Mouse (Mus musculus) R1 (cell line): ENCODE data around the gene Gm20388.

Source experiments
- DNase-seq: peaks from one replicate; pipeline ENCODE4 v3.0.0-alpha.2; 2018; ENCODE audit warnings: low read depth, low spot score

The Gm20388 gene

DNA sequence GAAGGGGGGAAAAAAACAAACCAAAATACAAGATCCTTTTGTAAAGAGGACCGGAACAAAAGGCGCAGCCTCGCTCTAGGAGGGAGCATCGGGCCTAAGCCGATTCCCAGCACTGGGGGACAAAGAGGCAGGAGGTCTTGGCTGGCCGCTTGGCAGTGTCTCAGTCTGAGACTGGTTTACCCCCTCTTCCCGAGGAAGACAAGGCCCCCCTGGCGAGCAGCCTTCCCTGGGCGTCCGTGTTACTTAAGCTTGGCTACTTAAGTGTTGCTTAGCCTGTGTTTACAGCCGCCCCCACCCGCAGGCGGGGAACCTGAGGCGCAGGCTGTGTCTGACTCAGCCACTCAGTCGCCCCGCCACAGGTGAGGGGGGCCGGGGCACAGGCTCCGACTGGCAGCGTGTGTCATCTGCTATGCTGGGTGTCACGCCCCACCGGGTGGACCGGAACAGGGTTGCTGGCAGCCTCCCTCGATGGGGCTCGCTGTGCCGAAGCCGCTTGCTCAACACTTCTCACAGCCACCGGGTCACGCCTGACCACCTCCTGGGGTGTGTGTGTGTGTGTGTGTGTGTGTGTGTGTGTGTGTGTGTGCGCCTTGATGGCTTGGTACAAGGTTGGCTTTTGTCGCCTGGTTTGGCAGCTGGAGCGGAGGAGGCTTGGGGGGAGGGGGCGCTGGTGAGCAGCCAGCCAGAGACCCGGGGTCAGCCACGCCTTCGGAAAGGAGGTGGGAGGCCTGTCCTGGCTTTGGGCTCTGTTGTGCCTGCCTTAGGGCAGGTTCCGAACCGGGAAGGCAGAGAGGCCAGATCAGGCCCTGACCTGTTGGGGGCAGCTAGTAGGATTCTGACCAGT lies 628.0 kb downstream of the Gm20388 start:
- DNase-seq = peak; percentile 72

DNA sequence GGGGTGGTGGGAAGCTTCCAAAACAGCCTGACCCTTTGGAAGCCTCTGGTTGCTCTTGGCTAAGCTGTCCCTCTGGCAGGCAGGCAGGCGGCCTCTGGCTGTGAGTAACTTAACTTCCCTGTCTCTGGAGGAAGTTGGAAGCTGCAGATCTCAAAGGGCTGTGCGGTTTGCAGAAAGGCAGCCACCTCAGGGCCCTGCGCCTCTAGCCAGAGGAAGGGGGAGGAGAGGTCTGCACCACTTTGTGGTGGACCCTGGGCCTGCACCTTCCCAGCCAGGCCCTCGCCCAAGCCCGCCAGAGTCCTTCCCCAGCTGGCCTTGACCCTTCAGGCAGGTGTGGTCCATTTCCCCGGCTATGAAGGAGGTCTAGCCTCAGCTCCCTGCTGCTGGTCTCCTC lies 628.7 kb downstream of the Gm20388 start:
- no peak for DNase-seq

DNA sequence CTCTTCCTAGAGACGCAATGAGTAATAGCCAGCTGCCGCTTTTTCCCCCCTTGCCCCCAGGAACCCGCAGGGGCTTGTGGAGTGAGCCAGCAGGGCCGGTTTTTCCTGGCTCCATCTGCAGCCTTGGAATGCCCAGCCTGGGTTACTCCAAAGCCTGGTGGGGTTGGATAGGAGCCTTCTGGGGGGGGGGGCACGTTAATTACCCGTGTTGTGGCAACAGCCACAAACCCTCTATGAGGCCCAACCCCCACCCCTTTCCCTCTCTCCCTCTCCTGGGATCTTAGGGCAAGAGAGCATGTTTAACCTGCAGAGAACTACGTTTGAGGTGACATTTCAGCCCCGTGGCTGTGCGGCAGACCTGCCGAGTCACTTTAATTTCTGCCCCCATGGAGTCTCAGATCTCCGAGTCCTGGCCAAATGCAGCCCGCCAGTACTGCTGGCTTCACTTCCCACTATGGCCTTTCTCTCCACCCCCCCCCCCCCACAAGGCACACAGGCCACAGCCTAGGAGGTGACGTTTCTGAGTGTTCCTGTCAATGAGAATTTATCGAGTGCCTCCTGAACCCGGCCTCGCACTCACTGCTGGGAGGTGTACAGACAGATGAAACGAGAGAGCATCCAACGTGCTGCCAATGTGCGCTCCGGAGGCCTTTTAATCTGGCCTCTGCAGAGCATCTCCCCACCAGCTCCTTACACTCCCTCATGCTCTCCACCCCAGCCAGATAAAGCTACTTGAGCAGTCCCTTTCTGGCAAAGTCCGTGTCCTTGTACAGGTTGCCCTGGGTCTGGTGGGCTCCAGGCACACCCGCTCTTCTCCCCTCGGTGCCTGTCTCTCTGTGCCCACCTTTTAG lies 629.4 kb downstream of the Gm20388 start:
- no peak for DNase-seq

DNA sequence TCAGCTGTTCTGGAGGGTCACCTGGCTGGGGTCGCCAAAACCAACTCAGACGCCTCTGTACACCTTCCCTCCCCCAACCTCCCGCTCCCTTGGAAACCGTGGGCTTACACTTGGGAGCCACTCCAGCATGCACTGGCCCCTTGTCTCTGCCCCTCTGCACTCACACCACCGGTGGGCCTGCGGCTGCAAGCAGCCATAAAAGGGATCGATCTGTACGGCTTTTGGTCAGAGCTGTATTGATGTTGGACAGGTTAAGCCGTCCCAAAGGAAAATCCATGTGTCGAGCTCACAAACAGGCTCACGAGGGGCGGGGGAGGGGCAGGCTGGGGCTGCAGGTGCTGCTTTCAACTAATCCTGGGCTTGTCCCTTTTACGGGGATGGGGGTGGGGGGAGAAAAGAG lies 632.4 kb downstream of the Gm20388 start:
- no peak for DNase-seq

DNA sequence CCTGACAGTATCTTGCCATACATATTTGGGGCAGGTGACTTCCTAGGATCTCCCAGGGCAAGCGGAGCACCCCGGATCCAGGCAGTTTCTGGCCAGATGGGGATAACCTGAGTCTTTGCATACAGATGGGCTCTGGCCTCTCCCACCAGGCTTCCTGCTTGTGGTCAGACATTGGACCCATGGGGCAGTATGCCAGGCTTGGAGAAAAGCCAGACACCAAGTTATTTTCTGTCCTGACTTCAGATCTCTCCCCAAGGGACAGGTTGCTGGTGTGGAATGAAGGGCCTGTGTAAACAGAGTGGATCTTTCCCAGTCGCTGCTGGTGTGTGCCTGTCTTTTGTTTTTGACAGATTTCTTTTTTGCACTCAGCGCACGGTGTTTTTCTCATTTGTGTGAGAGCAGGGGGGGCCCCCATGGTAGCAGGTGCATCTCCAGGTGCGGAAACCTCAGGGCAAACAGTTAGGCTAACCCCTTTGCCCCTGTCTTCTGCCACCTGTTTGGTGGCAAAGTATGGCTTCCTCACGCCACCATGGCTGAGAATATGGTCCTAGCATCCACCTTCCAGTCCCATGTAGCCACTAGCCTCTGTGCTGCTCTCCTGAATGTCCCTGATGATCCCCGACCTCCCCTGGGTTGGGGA lies 632.9 kb downstream of the Gm20388 start:
- no peak for DNase-seq

GRCm38 (mm10) chr8:120544155-120544554 lies 633.5 kb downstream of the Gm20388 start:
- no peak for DNase-seq

- DNase-seq = no peak
Measured at GRCm38 (mm10) chr8:120547562-120547961, 636.9 kb downstream of the Gm20388 start.

DNA sequence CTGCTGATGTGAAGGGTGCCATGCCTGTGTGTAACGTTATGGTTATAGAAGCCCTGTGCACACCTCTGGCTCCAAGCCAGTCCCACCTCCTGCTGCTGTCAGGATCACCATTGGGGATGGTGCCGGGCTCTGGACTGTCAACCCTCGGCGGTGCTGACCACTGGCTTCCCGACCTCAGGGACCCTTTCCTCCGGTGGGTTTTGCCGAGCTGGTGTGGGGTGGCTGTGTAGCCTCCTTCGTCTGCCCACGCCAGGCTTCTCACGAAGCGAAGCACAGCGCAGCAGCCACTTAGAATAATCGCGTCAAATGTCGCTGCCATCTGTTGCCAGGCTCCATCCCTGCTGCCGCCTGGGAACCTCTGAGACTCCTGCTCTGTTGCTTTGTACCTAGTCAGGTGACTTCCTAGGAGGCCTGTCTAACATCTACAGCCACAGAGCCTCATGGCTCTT lies 637.7 kb downstream of the Gm20388 start:
- no peak for DNase-seq

DNA sequence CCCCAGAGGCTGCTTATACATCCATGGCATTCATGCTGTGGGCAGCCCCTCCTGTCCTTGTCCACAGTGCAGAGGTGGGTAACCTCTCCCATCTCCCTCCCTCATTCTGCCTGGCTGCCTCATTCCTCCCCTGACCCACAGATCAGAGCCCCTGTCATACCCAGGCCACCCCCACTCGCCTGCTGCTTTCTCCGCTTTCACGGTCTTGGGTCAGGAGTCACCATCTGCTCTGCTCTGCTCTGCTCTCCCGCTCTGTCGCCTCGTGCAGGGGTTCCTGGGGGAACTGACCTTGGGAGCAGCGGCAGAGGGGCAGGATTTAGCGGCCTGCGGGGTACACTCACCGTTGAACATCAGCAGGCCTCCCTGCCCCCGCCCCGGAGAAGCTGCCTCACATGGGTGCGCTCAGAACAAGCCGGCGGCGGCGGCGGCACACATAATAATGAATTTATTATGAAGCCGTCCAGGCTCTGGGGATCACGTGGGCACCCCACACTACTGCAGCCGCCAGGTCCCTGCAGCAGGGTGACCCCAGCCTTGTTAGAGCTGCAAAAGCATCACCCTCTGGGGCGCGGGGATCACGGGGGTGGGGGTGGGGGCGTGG lies 638.8 kb downstream of the Gm20388 start:
- no peak for DNase-seq

GRCm38 (mm10) chr8:120549922-120550321 lies 639.3 kb downstream of the Gm20388 start:
- DNase-seq = no peak

- DNase-seq = no peak
Measured at GRCm38 (mm10) chr8:120550430-120550829, 639.8 kb downstream of the Gm20388 start.

- DNase-seq = no peak
Measured at GRCm38 (mm10) chr8:120550937-120551676, 640.5 kb downstream of the Gm20388 start.

GRCm38 (mm10) chr8:120551677-120551980 lies 641.0 kb downstream of the Gm20388 start:
- no peak for DNase-seq

- no peak for DNase-seq
Measured at GRCm38 (mm10) chr8:120552509-120552908, 641.9 kb downstream of the Gm20388 start.

DNA sequence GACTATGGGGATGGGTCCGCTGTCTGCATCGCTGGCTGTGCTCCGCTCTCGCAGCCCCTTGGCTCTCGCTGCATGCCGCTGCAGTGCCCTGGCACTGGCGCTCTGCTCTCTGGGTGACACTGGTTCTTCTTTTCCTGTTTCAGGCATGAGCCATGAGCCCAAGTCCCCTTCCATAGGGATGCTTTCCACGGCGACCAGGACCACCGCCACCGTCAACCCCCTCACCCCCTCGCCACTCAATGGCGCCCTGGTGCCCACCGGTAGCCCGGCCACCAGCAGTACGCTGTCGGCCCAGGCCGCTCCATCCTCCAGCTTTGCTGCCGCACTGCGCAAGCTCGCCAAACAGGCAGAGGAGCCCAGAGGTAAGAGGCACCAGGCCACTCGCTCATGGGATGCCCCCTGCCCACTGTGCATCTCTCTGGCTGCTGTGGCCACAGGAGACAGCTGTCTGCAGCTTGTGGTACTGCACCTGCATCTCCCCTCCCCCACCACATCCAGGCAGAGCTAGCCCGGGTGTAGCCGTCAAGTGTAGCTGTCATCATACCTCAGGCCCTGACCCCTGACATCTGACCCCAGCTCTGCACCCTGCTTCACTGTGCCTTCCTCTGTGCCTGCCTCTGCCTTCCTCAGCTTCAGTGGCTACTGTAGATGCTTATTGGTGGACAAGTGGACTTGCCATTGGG lies 642.9 kb downstream of the Gm20388 start:
- DNase-seq = no peak

DNA sequence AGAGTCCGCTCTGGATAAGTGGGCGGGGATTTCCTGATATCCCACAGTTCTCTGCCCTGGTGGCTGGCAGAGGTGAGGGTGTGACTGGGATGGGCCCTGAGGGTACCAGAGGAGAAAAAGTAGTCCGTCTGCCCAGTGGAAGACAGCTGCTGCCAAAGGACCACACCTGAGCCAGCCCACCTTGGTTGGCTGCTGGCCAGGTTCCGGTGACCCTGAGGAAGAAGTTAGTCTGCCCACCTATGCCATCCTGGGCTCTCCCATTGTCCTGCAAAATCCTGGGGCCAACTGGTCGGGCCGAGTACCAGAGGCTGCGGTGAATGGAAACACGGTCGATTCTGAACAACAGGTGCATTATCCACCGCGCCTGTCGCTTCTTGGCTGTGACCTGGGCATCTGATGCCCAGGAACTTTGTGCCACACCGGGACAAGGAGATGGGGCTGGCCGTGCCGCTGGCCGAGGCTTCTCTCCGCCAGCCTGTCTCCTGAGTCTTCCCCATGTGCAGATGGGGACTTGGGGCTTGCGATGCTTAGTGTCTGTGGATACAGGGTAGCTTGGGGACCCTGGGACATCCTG lies 643.9 kb downstream of the Gm20388 start:
- DNase-seq = no peak

- DNase-seq = no peak
Measured at GRCm38 (mm10) chr8:120556198-120556892, 645.7 kb downstream of the Gm20388 start.

DNA sequence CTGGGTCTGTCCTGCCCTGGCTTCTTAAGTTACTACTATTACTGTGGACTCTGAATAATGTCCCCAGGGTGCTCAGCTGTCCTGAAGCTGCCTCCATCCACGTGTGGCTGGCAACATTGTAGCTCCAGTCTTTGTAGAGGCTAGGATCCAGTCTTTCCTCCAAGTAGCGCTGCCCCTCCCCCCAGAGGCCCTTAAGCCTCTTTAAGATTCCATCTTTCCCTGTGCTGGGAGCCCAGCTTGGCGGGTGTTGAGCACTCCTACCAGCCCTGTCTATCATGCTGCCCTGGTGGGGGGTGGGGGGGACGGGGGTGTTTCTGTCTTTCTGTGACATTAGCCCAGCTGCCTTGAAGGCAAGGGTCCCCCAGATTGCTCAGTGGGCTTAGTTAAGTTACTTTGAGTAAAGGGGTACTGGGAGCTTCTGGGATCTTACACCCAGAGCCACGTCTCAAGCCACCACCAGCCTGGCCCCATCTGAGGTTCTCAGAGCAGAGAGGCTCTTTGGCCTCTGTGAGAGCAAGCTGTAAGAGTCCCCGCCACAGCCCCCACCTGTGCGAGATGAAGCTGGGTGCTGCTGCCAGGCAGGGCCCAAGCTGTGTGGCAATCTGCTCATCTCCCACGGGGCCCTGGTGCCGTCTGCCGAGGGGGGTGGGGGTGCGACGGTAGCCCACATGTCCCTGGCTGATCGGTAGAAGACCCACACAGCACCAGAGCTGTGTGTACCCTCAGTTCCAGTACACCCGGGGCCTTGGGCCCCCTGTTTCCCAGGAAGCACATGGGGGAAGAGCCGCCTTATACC lies 646.7 kb downstream of the Gm20388 start:
- no peak for DNase-seq

GRCm38 (mm10) chr8:120558162-120558561 lies 647.5 kb downstream of the Gm20388 start:
- no peak for DNase-seq
